ENCODE assay signal across 22 mouse cellular contexts in the genomic region with DNA sequence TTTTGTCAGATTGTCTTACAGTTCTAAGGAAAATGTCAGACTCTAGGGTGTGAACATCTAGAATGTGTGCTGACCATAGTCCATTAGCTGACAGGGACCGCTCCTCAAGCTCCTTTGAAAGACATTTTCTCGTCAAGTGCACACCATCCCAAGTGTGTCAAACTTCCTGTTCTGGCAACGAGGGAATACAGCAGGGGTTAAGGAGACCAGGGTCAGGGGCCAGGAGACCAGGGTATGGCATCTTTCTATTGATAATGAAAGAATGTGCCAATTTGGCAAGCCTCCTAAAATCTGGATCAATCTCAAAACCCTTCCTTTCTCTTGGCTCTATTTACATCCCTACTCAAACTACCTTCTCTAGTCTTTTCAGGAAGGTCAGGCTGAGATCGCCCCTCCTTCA. TPM values are rescaled to one million over a fixed set of nuclear protein-coding genes. Genes with fewer than 3 reads are reported as not detected.
A peak's percentile ranks its signal among the peaks of the same experiment; 100 is the strongest.
DNase-seq lines count a peak whose midpoint lies in the region; ATAC-seq and TF ChIP-seq lines count a peak whose summit lies in the region.
"Had no signal": no experiment of that assay in that cellular context is flagged by ENCODE, and none has a peak within 500 bp of the region (broad histone marks: within the 10 kb centered on the region; RNA-seq: fewer than 3 reads in every experiment).

No protein-coding gene starts in this region.

- ATAC-seq in liver, postnatal 0 days: no peak
- no peak for ATAC-seq in liver, embryonic 12.5 days
- ATAC-seq: activated CD4-positive, CD25-positive, alpha-beta regulatory T cell, adult 4 months; forebrain, embryonic 13.5 days; forebrain, embryonic 15.5 days had no signal

- TF ChIP-seq EP300 in liver, postnatal 0 days (IDR thresholded peaks at IDR 0.05; ENCODE audit: low read depth): no peak

- H3K4me1 ChIP-seq in kidney, adult 2 months (ENCODE audit: control insufficient read depth, insufficient read depth, low read length): peaks cover 14% of the 10 kb centered on the region
- H3K4me1 ChIP-seq in liver, postnatal 0 days (ENCODE audit: insufficient read depth): peaks cover 7% of the 10 kb centered on the region; the same call in 1 of the 2 replicates
- peaks cover 5% of the 10 kb centered on the region; the same call in 1 of the 2 replicates for H3K4me1 ChIP-seq in liver, embryonic 12.5 days
- H3K4me1 ChIP-seq in small intestine, adult 2 months (ENCODE audit: control insufficient read depth, insufficient read depth, insufficient read length, low read length): peaks cover 10% of the 10 kb centered on the region
- H3K4me1 ChIP-seq: embryonic facial prominence, embryonic 12.5 days had no signal

- H3K4me3 ChIP-seq in kidney, adult 2 months (ENCODE audit: insufficient read depth, low read depth, low read length): no peak overlapping the region
- no peak overlapping the region for H3K4me3 ChIP-seq in liver, postnatal 0 days (ENCODE audit: low read depth, low read length)
- H3K4me3 ChIP-seq in liver, embryonic 12.5 days: no peak overlapping the region
- no peak overlapping the region for H3K4me3 ChIP-seq in small intestine, adult 2 months (ENCODE audit: low read depth, low read length)
- H3K4me3 ChIP-seq: embryonic facial prominence, embryonic 10.5 days; embryonic facial prominence, embryonic 12.5 days; forebrain, embryonic 13.5 days; forebrain, embryonic 15.5 days had no signal

- no peaks in the 10 kb centered on the region for H3K9me3 ChIP-seq in liver, postnatal 0 days (ENCODE audit: low read length)
- H3K9me3 ChIP-seq in liver, embryonic 12.5 days (replicated peaks): no peaks in the 10 kb centered on the region
- H3K9me3 ChIP-seq: embryonic facial prominence, embryonic 10.5 days; embryonic facial prominence, embryonic 12.5 days; forebrain, embryonic 13.5 days; forebrain, embryonic 15.5 days had no signal

- DNase-seq in kidney, adult 2 months: no peak
- no peak for DNase-seq in kidney, adult 11 months
- no peak for DNase-seq in liver, postnatal 0 days
- DNase-seq in right cerebral cortex, postnatal 10 days (ENCODE audit: low spot score in 2 of 2): no peak
- DNase-seq: adrenal gland, adult 8-10 months; adrenal gland, postnatal 14 days; adrenal gland, postnatal 36 days; cerebellum, adult 11-12 months; cerebellum, adult 2 months; cerebellum, adult 9-10 months; cerebellum, postnatal 10 days; cerebellum, postnatal 25 days had no signal

- H3K4me2 ChIP-seq in liver, postnatal 0 days (ENCODE audit: low read depth, low read length): no peak overlapping the region
- H3K4me2 ChIP-seq in liver, embryonic 12.5 days: no peak overlapping the region
- H3K4me2 ChIP-seq: embryonic facial prominence, embryonic 12.5 days; forebrain, embryonic 13.5 days; forebrain, embryonic 15.5 days had no signal

- WGBS in kidney, adult 2 months: 54% methylated on average over 4 of the region's 4 CpGs
- 63% methylated on average over 4 of the region's 4 CpGs for whole genome bisulfite sequencing in liver, postnatal 0 days (ENCODE audit: insufficient replicate concordance)
- 63% methylated on average over 4 of the region's 4 CpGs for WGBS in liver, embryonic 12.5 days (ENCODE audit: insufficient replicate concordance)
- 41% methylated on average over 4 of the region's 4 CpGs for WGBS in small intestine, adult 2 months

- TF ChIP-seq CTCF in kidney, adult 2 months (conservative IDR thresholded peaks at IDR 0.05; ENCODE audit: insufficient read depth, insufficient read length, low read depth, low read length): no peak
- no peak for TF ChIP-seq CTCF in liver, postnatal 0 days (IDR thresholded peaks at IDR 0.05; ENCODE audit: low read depth)
- no peak for TF ChIP-seq CTCF in small intestine, adult 2 months (IDR thresholded peaks at IDR 0.05; ENCODE audit: extremely low read depth, insufficient read length, insufficient replicate concordance, low read depth, low read length)

- H3K9ac ChIP-seq in liver, postnatal 0 days (replicated peaks): no peak overlapping the region
- H3K9ac ChIP-seq in liver, embryonic 12.5 days: no peak overlapping the region
- H3K9ac ChIP-seq: embryonic facial prominence, embryonic 12.5 days; forebrain, embryonic 13.5 days; forebrain, embryonic 15.5 days had no signal

- TF ChIP-seq POLR2A in kidney, adult 2 months (IDR thresholded peaks at IDR 0.05; ENCODE audit: low read depth, low read length): no peak
- TF ChIP-seq POLR2A in small intestine, adult 2 months (IDR thresholded peaks at IDR 0.05; ENCODE audit: low read depth, low read length): no peak

- H3K36me3 ChIP-seq in kidney, adult 2 months (ENCODE audit: control insufficient read depth, insufficient read depth, low read length): no peaks in the 10 kb centered on the region; the same call in 1 of the 2 replicates
- peaks cover 13% of the 10 kb centered on the region for H3K36me3 ChIP-seq in liver, postnatal 0 days (replicated peaks; ENCODE audit: insufficient read depth, low read length)
- peaks cover 5% of the 10 kb centered on the region; the same call in 1 of the 2 replicates for H3K36me3 ChIP-seq in liver, embryonic 12.5 days
- H3K36me3 ChIP-seq in small intestine, adult 2 months (ENCODE audit: control insufficient read depth, insufficient read depth, low read length): peaks cover 38% of the 10 kb centered on the region
- H3K36me3 ChIP-seq: embryonic facial prominence, embryonic 10.5 days; embryonic facial prominence, embryonic 12.5 days; forebrain, embryonic 15.5 days had no signal

- H3K27me3 ChIP-seq in kidney, adult 2 months (replicated peaks; ENCODE audit: control insufficient read depth, insufficient read depth, low read length): no peaks in the 10 kb centered on the region
- no peaks in the 10 kb centered on the region for H3K27me3 ChIP-seq in liver, postnatal 0 days (ENCODE audit: insufficient read depth, low read length)
- no peaks in the 10 kb centered on the region for H3K27me3 ChIP-seq in liver, embryonic 12.5 days (replicated peaks)
- no peaks in the 10 kb centered on the region for H3K27me3 ChIP-seq in small intestine, adult 2 months (ENCODE audit: control insufficient read depth, insufficient read depth, low read length)
- H3K27me3 ChIP-seq: embryonic facial prominence, embryonic 12.5 days; forebrain, embryonic 13.5 days; forebrain, embryonic 15.5 days; Patski had no signal

- peak overlapping the region; percentile 56 for H3K27ac ChIP-seq in kidney, adult 2 months (ENCODE audit: insufficient read depth, low read depth, low read length)
- peak overlapping the region; percentile 51; the same call in 1 of the 2 replicates for H3K27ac ChIP-seq in liver, postnatal 0 days (ENCODE audit: low read depth)
- H3K27ac ChIP-seq in liver, embryonic 12.5 days: no peak overlapping the region
- peak overlapping the region; percentile 88 for H3K27ac ChIP-seq in small intestine, adult 2 months (ENCODE audit: insufficient read depth, low read depth, low read length)
- H3K27ac ChIP-seq: embryonic facial prominence, embryonic 10.5 days; embryonic facial prominence, embryonic 12.5 days; forebrain, embryonic 13.5 days; forebrain, embryonic 15.5 days had no signal

RNA-seq across cellular contexts. Expression of a gene that starts 9.0 kb away (rescaled TPM):
- polyA plus RNA-seq in kidney, adult 2 months (2012; rRNA removed): 114 and 127 TPM in 2 replicates
- polyA plus RNA-seq in liver, postnatal 0 days (2015; fragmentation: Nextera tagmentation; extraction: Ambion mirVana): 135 TPM in 2 replicates
- polyA plus RNA-seq in liver, embryonic 12.5 days (2016; fragmentation: Nextera tagmentation; extraction: Ambion mirVana): 17.7 and 19.5 TPM in 2 replicates
- polyA plus RNA-seq in small intestine, adult 2 months (2012; rRNA removed): 23.6 and 63.9 TPM in 2 replicates
- polyA plus RNA-seq: C2C12; embryonic facial prominence, embryonic 14.5 days had no signal
